Mouse (Mus musculus): ENCODE measurements around the gene Cplane1.

DNA sequence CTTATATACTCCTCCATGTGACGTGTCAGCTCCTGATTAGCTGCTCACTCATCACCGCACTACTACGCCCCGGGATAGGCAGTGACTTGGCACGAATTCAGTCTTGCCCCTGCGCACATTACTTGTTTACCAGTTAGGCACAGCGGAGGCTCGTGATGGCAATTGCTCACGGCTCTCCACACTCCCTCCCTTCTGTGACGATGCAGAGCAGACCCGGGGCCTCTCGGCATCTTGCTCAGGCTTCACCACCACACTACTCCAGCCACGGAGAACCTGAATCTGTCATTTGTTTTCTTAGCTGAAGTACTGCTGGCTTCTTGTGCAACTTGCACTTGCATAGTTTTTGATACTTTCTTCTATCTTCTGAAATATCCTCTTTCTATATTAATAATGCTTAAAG, 45.9 kb downstream of the Cplane1 start:
- TF ChIP-seq CTCF (IDR thresholded peaks at IDR 0.05; ENCODE audit: control insufficient read depth, insufficient read depth, low read length) (no peak), POLR2A (IDR thresholded peaks at IDR 0.05; ENCODE audit: borderline replicate concordance, control insufficient read depth, low read depth, low read length) (no peak)

Measured in bone marrow, adult 2 months (tissue).